Comparison of ENCODE assay signal across 23 mouse cellular contexts in genomic region chr9:20737227-20737626, GRCm38 (mm10). TPM values are rescaled to one million over a fixed set of nuclear protein-coding genes. Genes with fewer than 3 reads are reported as not detected.
"Had no signal": no experiment of that assay in that cellular context is flagged by ENCODE, and none has a peak within 500 bp of the region (broad histone marks: within the 10 kb centered on the region; RNA-seq: fewer than 3 reads in every experiment).

No protein-coding gene starts in this region.

- H3K9me3 ChIP-seq: kidney, embryonic 15.5 days; limb, embryonic 12.5 days; limb, embryonic 15.5 days; megakaryocyte, embryonic 14.5 days; midbrain, embryonic 10.5 days; midbrain, embryonic 13.5 days; neural tube, embryonic 13.5 days had no signal

- H3K36me3 ChIP-seq: kidney, embryonic 15.5 days; limb, embryonic 12.5 days; limb, embryonic 15.5 days; midbrain, embryonic 10.5 days; neural tube, embryonic 13.5 days had no signal

- ATAC-seq: liver, postnatal 0 days; midbrain, embryonic 13.5 days; midbrain, embryonic 16.5 days had no signal

- H3K9ac ChIP-seq: kidney, embryonic 15.5 days; limb, embryonic 12.5 days; limb, embryonic 15.5 days; liver, embryonic 14.5 days; liver, postnatal 0 days; lung, embryonic 14.5 days; midbrain, embryonic 13.5 days; neural tube, embryonic 13.5 days had no signal

- H3K27ac ChIP-seq: kidney, embryonic 15.5 days; limb, embryonic 12.5 days; limb, embryonic 15.5 days; liver, embryonic 14.5 days; midbrain, embryonic 10.5 days; midbrain, embryonic 13.5 days; neural tube, embryonic 13.5 days had no signal

- H3K4me1 ChIP-seq: midbrain, embryonic 13.5 days had no signal

- H3K4me2 ChIP-seq: kidney, embryonic 15.5 days; limb, embryonic 12.5 days; limb, embryonic 15.5 days; liver, embryonic 11.5 days; lung, embryonic 14.5 days; midbrain, embryonic 13.5 days; neural tube, embryonic 13.5 days had no signal

- H3K4me3 ChIP-seq: kidney, embryonic 15.5 days; limb, embryonic 12.5 days; limb, embryonic 15.5 days; megakaryocyte, embryonic 14.5 days; midbrain, embryonic 10.5 days; midbrain, embryonic 13.5 days; myocyte; neural tube, embryonic 13.5 days had no signal

- DNase-seq: kidney, adult 8-10 months; kidney, postnatal 10 days; kidney, postnatal 36 days; left cerebral cortex, postnatal 4 days; liver, postnatal 0 days; lung, embryonic 14.5 days; lung, postnatal 10 days; lung, postnatal 36 days; thymus, adult 18-20 months; thymus, postnatal 36 days had no signal

RNA-seq across cellular contexts. Expression of gene Olfm2, which starts 8.9 kb away (rescaled TPM):
- total RNA-seq: monocyte, adult 5-6 weeks; neutrophil, adult 5-6 weeks had no signal
